Mouse (Mus musculus) erythroblast, embryonic 14.5 days (primary cell): Measurements from ENCODE around the gene Lgals9. TPM values are rescaled to one million over a fixed set of nuclear protein-coding genes. Genes with fewer than 3 reads are reported as not detected.

Source experiments
- H3K27me3 ChIP-seq: 2 replicates; pipeline ENCODE4 v1.6.1; 2012; ENCODE audit warnings: inconsistent platforms; ENCODE audit not compliant: control insufficient read depth
- H3K36me3 ChIP-seq: 2 replicates; pipeline ENCODE4 v1.6.1; 2012; ENCODE audit warnings: mild to moderate bottlenecking, inconsistent platforms; ENCODE audit not compliant: control insufficient read depth
- H3K4me1 ChIP-seq: 2 replicates; pipeline ENCODE4 v1.6.1; 2012; ENCODE audit warnings: inconsistent platforms; ENCODE audit not compliant: control insufficient read depth
- H3K4me3 ChIP-seq: replicated peaks from 2 replicates; pipeline ENCODE3; 2012; ENCODE audit warnings: moderate library complexity, mild to moderate bottlenecking, inconsistent platforms
- H3K9me3 ChIP-seq: 2 replicates; pipeline ENCODE4 v1.6.1; 2012; ENCODE audit warnings: low read length, inconsistent platforms, mixed read lengths; ENCODE audit not compliant: control insufficient read depth
- GATA1 ChIP-seq: IDR thresholded peaks from 2 replicates; pipeline ENCODE4 v1.6.1; 2012; ENCODE audit warnings: low read length, inconsistent platforms, mixed read lengths
- TAL1 ChIP-seq: IDR thresholded peaks from 3 replicates; pipeline ENCODE4 v1.6.1; 2012; ENCODE audit warnings: low read length, inconsistent platforms, mixed read lengths
- polyA plus RNA-seq: library from polyadenylated mRNA; stranded (reverse); fragments of >175 nt; gene quantifications from 2 replicates; pipeline ENCODE4 v1.2.3, GENCODE M21; 2012

Gene Lgals9
- 0.06 and 0.11 TPM in 2 replicates for polyA plus RNA-seq

- TF ChIP-seq GATA1: no peak
- TF ChIP-seq TAL1: no peak
- Histone ChIP-seq H3K9me3 (no peaks in the 10 kb centered on the region), H3K4me1 (peaks cover 36% of the 10 kb centered on the region), H3K36me3 (no peaks in the 10 kb centered on the region), H3K27me3 (no peaks in the 10 kb centered on the region), H3K4me3 (peak within 1 kb of the TSS; percentile 48)
Observed at GRCm38 (mm10) chr11:78984483-78985177, at the start of gene Lgals9. Lgals9 (minus strand) TSS chr11:78984946.

DNA sequence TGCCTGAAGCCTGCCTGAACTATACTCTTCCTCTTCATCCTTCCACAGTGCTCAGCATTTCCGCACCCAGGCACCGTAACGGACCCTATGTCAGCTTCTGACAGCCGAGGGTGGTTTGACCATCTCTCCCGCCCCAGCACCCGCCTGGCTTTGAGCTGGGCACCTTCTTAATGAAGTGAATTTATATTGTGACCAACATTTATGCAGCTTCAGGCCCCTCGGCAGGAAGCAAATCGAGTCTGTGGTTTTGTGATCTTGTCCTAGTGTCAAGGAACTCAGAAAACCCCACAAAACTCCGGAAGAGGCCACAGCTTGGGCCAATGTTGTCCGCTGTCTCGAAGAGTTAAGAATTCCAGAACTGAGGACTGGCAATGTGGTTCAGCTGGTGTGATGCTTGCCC, 48.9 kb upstream of the Lgals9 start:
- H3K9me3 ChIP-seq: no peaks in the 10 kb centered on the region
- peaks cover 9% of the 10 kb centered on the region for H3K4me1 ChIP-seq
- no peak overlapping the region for H3K4me3 ChIP-seq
- H3K27me3 ChIP-seq: no peaks in the 10 kb centered on the region
- peaks cover 43% of the 10 kb centered on the region for H3K36me3 ChIP-seq
- TF ChIP-seq GATA1 (no peak), TAL1 (no peak)

DNA sequence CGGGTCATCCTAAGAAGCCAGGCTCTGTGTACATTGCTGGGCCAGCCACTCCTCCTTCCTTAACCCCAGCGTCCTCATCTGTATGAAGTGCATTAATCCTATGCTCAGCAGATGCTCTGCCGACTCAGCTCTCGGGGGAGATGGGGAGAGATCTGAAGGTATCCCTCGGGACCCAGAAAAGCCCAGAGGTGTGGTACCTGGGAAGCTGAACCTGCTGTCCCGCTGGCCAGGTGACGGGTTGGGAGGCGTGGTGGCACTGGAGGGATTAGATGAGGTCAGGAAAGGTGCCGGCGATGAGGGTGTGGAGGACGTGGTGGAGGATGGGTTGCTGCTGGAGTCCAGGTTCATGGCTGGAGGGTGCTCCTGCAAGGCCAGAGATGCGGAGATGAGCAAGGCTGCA, 48.3 kb upstream of the Lgals9 start:
- no peaks in the 10 kb centered on the region for H3K9me3 ChIP-seq
- no peak overlapping the region for H3K4me3 ChIP-seq
- TF ChIP-seq TAL1 (no peak), GATA1 (no peak)
- H3K4me1 ChIP-seq: peaks cover 9% of the 10 kb centered on the region
- H3K27me3 ChIP-seq: no peaks in the 10 kb centered on the region
- H3K36me3 ChIP-seq: peaks cover 48% of the 10 kb centered on the region

- TF ChIP-seq GATA1 (no peak), TAL1 (no peak)
- H3K4me3 ChIP-seq: no peak overlapping the region
- H3K4me1 ChIP-seq: peaks cover 7% of the 10 kb centered on the region
- no peaks in the 10 kb centered on the region for H3K27me3 ChIP-seq
- H3K36me3 ChIP-seq: peaks cover 60% of the 10 kb centered on the region
- H3K9me3 ChIP-seq: no peaks in the 10 kb centered on the region
Observed at GRCm38 (mm10) chr11:79031452-79031746, 46.7 kb upstream of the Lgals9 start.

- TF ChIP-seq TAL1 (no peak), GATA1 (no peak)
- Histone ChIP-seq H3K9me3 (no peaks in the 10 kb centered on the region), H3K36me3 (peaks cover 55% of the 10 kb centered on the region), H3K4me1 (peaks cover 7% of the 10 kb centered on the region), H3K4me3 (no peak overlapping the region), H3K27me3 (no peaks in the 10 kb centered on the region)
Observed at GRCm38 (mm10) chr11:79030570-79031451, 46.1 kb upstream of the Lgals9 start.

DNA sequence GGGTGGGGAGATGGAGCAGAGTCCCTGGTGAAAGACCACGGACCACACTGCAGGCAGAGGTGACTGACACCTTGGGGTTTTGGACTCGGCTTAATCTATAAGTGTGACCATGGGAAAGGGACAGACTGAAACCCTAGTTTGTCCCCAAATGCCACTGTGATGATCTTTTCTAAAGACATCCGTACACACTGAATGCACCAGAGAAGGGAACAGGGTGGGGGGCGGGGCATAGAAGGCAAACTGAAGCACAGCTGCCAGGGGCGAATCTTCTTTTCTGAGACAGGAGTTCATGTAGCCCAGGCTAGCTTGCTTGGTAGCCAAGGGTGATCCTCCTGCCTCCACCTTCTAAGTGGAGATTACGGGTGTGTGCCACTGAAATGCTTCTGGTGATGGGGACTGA, 39.0 kb upstream of the Lgals9 start:
- Histone ChIP-seq H3K27me3 (no peaks in the 10 kb centered on the region), H3K9me3 (no peaks in the 10 kb centered on the region), H3K36me3 (peaks cover 54% of the 10 kb centered on the region), H3K4me3 (no peak overlapping the region), H3K4me1 (peaks cover 4% of the 10 kb centered on the region)
- TF ChIP-seq TAL1 (no peak), GATA1 (no peak)

DNA sequence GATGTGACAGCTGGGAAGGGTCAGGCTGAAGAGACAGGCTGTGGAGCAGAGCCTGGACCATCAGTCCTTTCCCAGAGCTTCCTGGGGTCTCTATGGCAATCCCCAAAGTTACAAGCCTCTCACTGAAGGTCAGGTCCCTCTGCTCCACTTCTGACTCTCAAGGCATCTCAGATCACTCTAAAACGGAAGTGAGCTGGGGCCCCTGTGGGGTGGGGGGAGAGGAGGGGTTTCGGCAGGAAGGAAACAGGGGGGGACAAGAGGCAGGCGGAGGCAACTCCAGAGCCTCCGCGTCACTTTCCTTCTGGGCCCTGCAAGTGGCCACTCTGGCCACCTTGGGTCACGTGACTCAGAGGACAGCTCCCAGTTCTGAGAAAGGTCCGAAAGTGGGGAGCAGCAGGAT, 38.6 kb upstream of the Lgals9 start:
- no peaks in the 10 kb centered on the region for H3K9me3 ChIP-seq
- peaks cover 4% of the 10 kb centered on the region for H3K4me1 ChIP-seq
- no peak for TF ChIP-seq GATA1
- TF ChIP-seq TAL1: no peak
- no peak overlapping the region for H3K4me3 ChIP-seq
- H3K27me3 ChIP-seq: no peaks in the 10 kb centered on the region
- peaks cover 55% of the 10 kb centered on the region for H3K36me3 ChIP-seq

DNA sequence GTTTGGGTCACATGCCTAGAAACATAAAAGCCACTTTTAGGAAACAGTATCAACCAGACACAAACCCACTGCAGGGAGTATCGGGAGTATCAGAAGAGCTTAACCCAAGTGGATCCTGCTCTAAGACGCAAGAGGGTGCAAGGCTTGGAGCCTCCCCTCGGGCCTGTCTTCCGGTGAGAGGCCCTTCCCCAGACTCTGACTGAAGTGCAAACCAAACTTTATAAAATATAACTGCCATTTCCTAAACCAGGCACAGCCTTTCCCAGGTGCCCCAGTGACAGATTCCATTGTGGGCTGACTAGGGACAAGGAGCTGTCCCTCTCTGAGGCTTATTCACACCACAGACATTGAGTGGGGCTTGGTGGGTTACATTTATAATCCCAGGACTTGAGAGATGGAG, 38.1 kb upstream of the Lgals9 start:
- Histone ChIP-seq H3K4me1 (peaks cover 4% of the 10 kb centered on the region), H3K9me3 (no peaks in the 10 kb centered on the region), H3K4me3 (no peak overlapping the region), H3K36me3 (peaks cover 55% of the 10 kb centered on the region), H3K27me3 (no peaks in the 10 kb centered on the region)
- TF ChIP-seq GATA1 (no peak), TAL1 (no peak)

- Histone ChIP-seq H3K36me3 (peaks cover 66% of the 10 kb centered on the region), H3K27me3 (no peaks in the 10 kb centered on the region), H3K9me3 (no peaks in the 10 kb centered on the region), H3K4me1 (peaks cover 4% of the 10 kb centered on the region), H3K4me3 (no peak overlapping the region)
- TF ChIP-seq TAL1: no peak
- TF ChIP-seq GATA1: no peak
Observed at GRCm38 (mm10) chr11:79020535-79021045, 35.8 kb upstream of the Lgals9 start.
